Mouse (Mus musculus) E14TG2a.4 (cell line): Measurements from ENCODE around the gene Csnka2ip.

Experiments
- H3K27me3 ChIP-seq: 2 replicates; pipeline ENCODE4 v1.6.1; 2014; ENCODE audit warnings: low read length, control low read depth; ENCODE audit not compliant: insufficient read depth
- H3K36me3 ChIP-seq: 2 replicates; pipeline ENCODE4 v1.6.1; 2014; ENCODE audit warnings: low read length, control low read depth; ENCODE audit not compliant: insufficient read depth
- H3K4me1 ChIP-seq: replicated peaks from 2 replicates; pipeline ENCODE4 v1.6.1; 2014; ENCODE audit warnings: low read depth, low read length, control low read depth
- H3K4me3 ChIP-seq: replicated peaks from 2 replicates; pipeline ENCODE4 v1.5.1; 2014; ENCODE audit warnings: mild to moderate bottlenecking, low read length
- H3K9me3 ChIP-seq: 2 replicates; pipeline ENCODE4 v1.6.1; 2014; ENCODE audit warnings: low read length, control low read depth
- CTCF ChIP-seq: conservative IDR thresholded peaks from 2 replicates; pipeline ENCODE4 v1.5.1; 2014; ENCODE audit warnings: low read length
- NANOG ChIP-seq: IDR thresholded peaks from 2 replicates; pipeline ENCODE4 v1.6.1; 2014; ENCODE audit warnings: borderline replicate concordance, low read length, mixed read lengths
- POU5F1 ChIP-seq: IDR thresholded peaks from 2 replicates; pipeline ENCODE4 v1.6.1; 2014; ENCODE audit warnings: low read length, borderline replicate concordance

Csnka2ip gene

GRCm38 (mm10) chr16:64585599-64586261 lies 16.5 kb downstream of the Csnka2ip start:
- Histone ChIP-seq H3K27me3 (no peaks in the 10 kb centered on the region), H3K4me3 (no peak overlapping the region), H3K36me3 (no peaks in the 10 kb centered on the region), H3K9me3 (no peaks in the 10 kb centered on the region), H3K4me1 (no peaks in the 10 kb centered on the region)
- TF ChIP-seq POU5F1 (no peak), NANOG (no peak), CTCF (no peak)

- no peaks in the 10 kb centered on the region for H3K27me3 ChIP-seq
- TF ChIP-seq POU5F1, result no peak
- no peak for TF ChIP-seq NANOG
- no peak for TF ChIP-seq CTCF
- no peaks in the 10 kb centered on the region for H3K9me3 ChIP-seq
- H3K4me3 ChIP-seq, result no peak overlapping the region
- no peaks in the 10 kb centered on the region for H3K36me3 ChIP-seq
- H3K4me1 ChIP-seq, result no peaks in the 10 kb centered on the region
These were observed 17.6 kb downstream of the Csnka2ip start for GRCm38 (mm10) chr16:64584591-64584990.

GRCm38 (mm10) chr16:64583406-64583805 lies 18.8 kb downstream of the Csnka2ip start:
- TF ChIP-seq POU5F1 (no peak), NANOG (no peak), CTCF (peak; percentile 3; the same call in 1 of the 2 replicates)
- Histone ChIP-seq H3K27me3 (no peaks in the 10 kb centered on the region), H3K9me3 (no peaks in the 10 kb centered on the region), H3K36me3 (no peaks in the 10 kb centered on the region), H3K4me3 (no peak overlapping the region), H3K4me1 (no peaks in the 10 kb centered on the region)

- Histone ChIP-seq H3K4me1 (no peaks in the 10 kb centered on the region), H3K36me3 (no peaks in the 10 kb centered on the region), H3K27me3 (no peaks in the 10 kb centered on the region), H3K4me3 (no peak overlapping the region), H3K9me3 (no peaks in the 10 kb centered on the region)
- no peak for TF ChIP-seq CTCF
- TF ChIP-seq POU5F1, result no peak
- no peak for TF ChIP-seq NANOG
These were observed 32.7 kb downstream of the Csnka2ip start for GRCm38 (mm10) chr16:64569496-64569895.

GRCm38 (mm10) chr16:64563081-64563480 lies 39.1 kb downstream of the Csnka2ip start:
- Histone ChIP-seq H3K36me3 (no peaks in the 10 kb centered on the region), H3K27me3 (no peaks in the 10 kb centered on the region), H3K9me3 (no peaks in the 10 kb centered on the region), H3K4me3 (no peak overlapping the region), H3K4me1 (no peaks in the 10 kb centered on the region)
- TF ChIP-seq NANOG (no peak), CTCF (no peak), POU5F1 (no peak)

GRCm38 (mm10) chr16:64558518-64558917 lies 43.7 kb downstream of the Csnka2ip start:
- Histone ChIP-seq H3K4me1 (no peaks in the 10 kb centered on the region), H3K4me3 (no peak overlapping the region), H3K27me3 (no peaks in the 10 kb centered on the region), H3K9me3 (no peaks in the 10 kb centered on the region), H3K36me3 (no peaks in the 10 kb centered on the region)
- TF ChIP-seq CTCF (no peak), NANOG (no peak), POU5F1 (no peak)

GRCm38 (mm10) chr16:64526883-64527282 lies 75.3 kb downstream of the Csnka2ip start:
- no peaks in the 10 kb centered on the region for H3K4me1 ChIP-seq
- no peak for TF ChIP-seq NANOG
- no peak for TF ChIP-seq POU5F1
- no peak for TF ChIP-seq CTCF
- H3K9me3 ChIP-seq, result no peaks in the 10 kb centered on the region
- no peaks in the 10 kb centered on the region for H3K27me3 ChIP-seq
- H3K4me3 ChIP-seq, result no peak overlapping the region
- H3K36me3 ChIP-seq, result no peaks in the 10 kb centered on the region

GRCm38 (mm10) chr16:64524051-64524645 lies 78.1 kb downstream of the Csnka2ip start:
- Histone ChIP-seq H3K9me3 (no peaks in the 10 kb centered on the region), H3K4me1 (no peaks in the 10 kb centered on the region), H3K4me3 (no peak overlapping the region), H3K36me3 (no peaks in the 10 kb centered on the region), H3K27me3 (no peaks in the 10 kb centered on the region)
- TF ChIP-seq NANOG, result no peak

- H3K27me3 ChIP-seq, result no peaks in the 10 kb centered on the region
- no peaks in the 10 kb centered on the region for H3K4me1 ChIP-seq
- H3K36me3 ChIP-seq, result no peaks in the 10 kb centered on the region
- TF ChIP-seq CTCF (no peak), NANOG (no peak), POU5F1 (no peak)
- no peaks in the 10 kb centered on the region for H3K9me3 ChIP-seq
- H3K4me3 ChIP-seq, result no peak overlapping the region
These were observed 88.8 kb downstream of the Csnka2ip start for GRCm38 (mm10) chr16:64513423-64513822.
